Mouse (Mus musculus) hindbrain, embryonic 14.5 days (tissue): Measurements from ENCODE around the gene Ttyh3. TPM values are rescaled to one million over a fixed set of nuclear protein-coding genes. Genes with fewer than 3 reads are reported as not detected.

Source experiments
- ATAC-seq: fragments of 200-750 bp; cut with Nextera tagmentation; 2 replicates; pipeline ENCODE4 v1.8.0; 2017; ENCODE audit warnings: moderate number of reproducible peaks, mild to moderate bottlenecking, moderate TSS enrichment, moderate library complexity; ENCODE audit not compliant: low FRiP score
- DNase-seq: peaks from one replicate; pipeline ENCODE4 v3.0.0-alpha.2; 2015; ENCODE audit warnings: low spot score
- H3K27ac ChIP-seq: fragments of 300-500 bp; sonication (generic); 2 replicates; pipeline ENCODE4 v1.5.1; 2014; ENCODE audit warnings: mild to moderate bottlenecking, moderate library complexity
- H3K27me3 ChIP-seq: fragments of 300-500 bp; sonication (generic); 2 replicates; pipeline ENCODE4 v1.6.1; 2014; ENCODE audit warnings: mild to moderate bottlenecking, low read length, mixed read lengths; ENCODE audit not compliant: control insufficient read depth, insufficient read depth
- H3K36me3 ChIP-seq: fragments of 300-500 bp; sonication (generic); replicated peaks from 2 replicates; pipeline ENCODE4 v1.6.1; 2014; ENCODE audit not compliant: control insufficient read depth, insufficient read depth
- H3K4me1 ChIP-seq: fragments of 300-500 bp; sonication (generic); replicated peaks from 2 replicates; pipeline ENCODE4 v1.6.1; 2014; ENCODE audit warnings: antibody characterized with exemption, low read length, mixed read lengths; ENCODE audit not compliant: control insufficient read depth, insufficient read depth
- H3K4me2 ChIP-seq: fragments of 300-500 bp; sonication (generic); replicated peaks from 2 replicates; pipeline ENCODE4 v1.6.1; 2014; ENCODE audit warnings: mild to moderate bottlenecking, moderate library complexity
- H3K4me3 ChIP-seq: fragments of 300-500 bp; sonication (generic); replicated peaks from 2 replicates; pipeline ENCODE4 v1.5.1; 2014; ENCODE audit warnings: mild to moderate bottlenecking, low read length
- H3K9ac ChIP-seq: fragments of 300-500 bp; sonication (generic); 2 replicates; pipeline ENCODE4 v1.6.1; 2014
- H3K9me3 ChIP-seq: fragments of 300-500 bp; sonication (generic); 2 replicates; pipeline ENCODE4 v1.6.1; 2016; ENCODE audit warnings: low read length; ENCODE audit not compliant: control insufficient read depth
- WGBS: fragments of 180-500 bp; shearing (Covaris S2); extraction: QIAGEN DNeasy Blood & Tissue Kit; methylation state at CpG from one replicate; pipeline ENCODE4 v1.1.7; 2014; 5-methylcytosine and 5-hydroxymethylcytosine counted together
- polyA plus RNA-seq: library from polyadenylated mRNA; unstranded; fragments of >200 nt; fragmentation: Nextera tagmentation; extraction: Ambion mirVana; gene quantifications from 2 replicates; pipeline ENCODE4 v1.2.1, GENCODE M21; 2014

Ttyh3 gene
- polyA plus RNA-seq, 1 experiment from 2014 or later: 95.0 TPM

DNA sequence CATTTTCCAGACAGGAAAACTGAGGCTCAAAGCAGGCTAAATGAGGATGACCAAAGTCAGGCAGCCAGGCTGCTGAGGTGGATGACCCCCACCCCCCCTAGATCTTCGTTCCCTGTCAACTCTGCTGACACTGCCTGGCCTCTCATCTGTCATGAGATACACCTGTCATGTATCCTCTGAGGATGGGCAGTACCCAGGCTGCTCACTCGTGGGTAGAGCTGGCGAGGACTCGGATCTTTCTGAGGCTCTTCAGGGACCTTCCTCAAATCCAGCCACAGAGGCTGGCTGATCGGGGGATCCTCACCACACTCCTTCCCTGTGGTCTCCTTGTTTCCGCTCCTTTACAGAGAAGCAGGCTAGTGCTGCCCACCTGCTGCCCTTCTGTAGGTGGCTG, 32.7 kb downstream of the Ttyh3 start:
- WGBS: 72% methylated on average over 6 of the region's 6 CpGs
- Histone ChIP-seq H3K4me3 (no peak overlapping the region), H3K9me3 (no peaks in the 10 kb centered on the region), H3K27me3 (peaks cover 7% of the 10 kb centered on the region; the same call in 1 of the 2 replicates), H3K4me1 (peaks cover 14% of the 10 kb centered on the region), H3K9ac (no peak overlapping the region), H3K4me2 (no peak overlapping the region), H3K36me3 (peaks cover 29% of the 10 kb centered on the region), H3K27ac (no peak overlapping the region)
- no peak for DNase-seq
- ATAC-seq: no peak

- no peak for ATAC-seq
- no peak overlapping the region for H3K27ac ChIP-seq
- 77% methylated on average over 9 of the region's 10 CpGs for WGBS
- no peak for DNase-seq
- H3K27me3 ChIP-seq: peaks cover 7% of the 10 kb centered on the region; the same call in 1 of the 2 replicates
- H3K4me2 ChIP-seq: no peak overlapping the region
- H3K4me1 ChIP-seq: peaks cover 20% of the 10 kb centered on the region
- no peak overlapping the region for H3K9ac ChIP-seq
- H3K9me3 ChIP-seq: no peaks in the 10 kb centered on the region
- no peak overlapping the region for H3K4me3 ChIP-seq
- peaks cover 27% of the 10 kb centered on the region for H3K36me3 ChIP-seq
These were observed 33.3 kb downstream of the Ttyh3 start for GRCm38 (mm10) chr5:140615321-140616109.

- no peak for ATAC-seq
- peaks cover 23% of the 10 kb centered on the region for H3K4me1 ChIP-seq
- 0 out of 2 replicates have a peak overlapping the region, but pooled peaks have one; percentile 8 for H3K27ac ChIP-seq
These were observed 34.0 kb downstream of the Ttyh3 start for GRCm38 (mm10) chr5:140614837-140615236.

DNA sequence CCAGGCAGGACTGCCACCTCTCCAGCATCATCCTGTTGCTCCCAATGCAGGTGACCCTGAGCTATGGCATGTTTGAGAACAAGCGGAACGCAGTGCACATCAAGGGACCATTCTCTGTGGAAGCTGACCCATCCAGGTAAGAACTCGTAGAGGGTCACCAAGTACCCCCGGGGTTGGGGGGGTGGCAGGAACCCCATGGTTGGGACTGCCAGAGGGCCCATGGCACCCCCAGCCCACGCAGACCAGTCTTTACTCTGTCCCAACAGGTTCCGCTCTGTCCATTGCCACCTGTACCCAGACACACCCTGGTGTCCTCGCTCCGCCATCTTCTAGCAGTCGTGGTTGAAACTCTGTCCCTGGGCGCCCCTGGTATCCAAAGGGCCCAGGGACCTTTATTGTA, 34.7 kb downstream of the Ttyh3 start:
- peaks cover 27% of the 10 kb centered on the region for H3K36me3 ChIP-seq
- H3K27me3 ChIP-seq: peaks cover 7% of the 10 kb centered on the region
- ATAC-seq: no peak
- no peak overlapping the region for H3K4me2 ChIP-seq
- H3K27ac ChIP-seq: no peak overlapping the region
- WGBS: 96% methylated on average over 10 of the region's 10 CpGs
- H3K9ac ChIP-seq: no peak overlapping the region
- peaks cover 23% of the 10 kb centered on the region for H3K4me1 ChIP-seq
- H3K4me3 ChIP-seq: no peak overlapping the region
- DNase-seq: no peak
- no peaks in the 10 kb centered on the region for H3K9me3 ChIP-seq

More at GRCm38 (mm10) chr5:140614837-140615236, 34.0 kb downstream of the Ttyh3 start:
- Histone ChIP-seq H3K27me3 (peaks cover 7% of the 10 kb centered on the region; the same call in 1 of the 2 replicates), H3K9ac (no peak overlapping the region), H3K9me3 (no peaks in the 10 kb centered on the region), H3K36me3 (peaks cover 27% of the 10 kb centered on the region), H3K4me3 (no peak overlapping the region), H3K4me2 (no peak overlapping the region)
- 82% methylated on average over 4 of the region's 4 CpGs for WGBS
- DNase-seq: no peak

- H3K4me3 ChIP-seq: peak overlapping the region; percentile 19
- H3K27me3 ChIP-seq: peaks cover 21% of the 10 kb centered on the region
- no peak for DNase-seq
- no peaks in the 10 kb centered on the region for H3K9me3 ChIP-seq
- peak overlapping the region; percentile 88 for H3K27ac ChIP-seq
- H3K4me2 ChIP-seq: peak overlapping the region; percentile 87
- WGBS: 24% methylated on average over 18 of the region's 18 CpGs
- ATAC-seq: no peak
- peaks cover 27% of the 10 kb centered on the region for H3K36me3 ChIP-seq
- peaks cover 32% of the 10 kb centered on the region for H3K4me1 ChIP-seq
- peak overlapping the region; percentile 42 for H3K9ac ChIP-seq
These were observed 36.6 kb downstream of the Ttyh3 start for GRCm38 (mm10) chr5:140612191-140612590.

DNA sequence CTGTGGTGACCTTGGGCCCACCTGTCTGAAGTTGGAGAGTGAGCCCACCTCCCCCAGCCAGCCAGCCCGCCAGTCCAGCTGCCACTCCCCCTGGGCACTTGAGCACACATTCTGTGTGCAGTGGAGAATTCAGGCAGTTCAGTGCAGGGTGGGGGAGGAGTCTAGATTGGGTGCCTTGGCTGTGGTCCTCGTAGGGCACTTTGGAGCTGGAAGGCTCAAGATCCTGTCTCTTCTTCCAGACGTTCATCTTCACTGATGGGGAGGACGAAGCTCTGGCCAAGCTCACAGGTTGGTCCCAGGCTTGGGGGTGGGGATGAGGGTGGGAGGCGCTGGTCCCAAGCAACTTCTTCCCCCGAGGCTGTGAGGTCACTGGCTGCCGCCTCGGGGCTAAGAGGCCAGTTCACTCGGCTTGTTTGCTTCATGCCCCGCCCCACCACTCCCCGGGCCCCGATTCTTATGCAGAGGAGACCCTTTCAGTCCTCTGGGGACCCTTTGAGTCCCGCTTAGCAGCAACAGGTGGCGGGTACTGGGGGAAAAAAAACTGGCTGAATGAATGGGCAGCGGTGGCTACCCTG, 37.1 kb downstream of the Ttyh3 start:
- Histone ChIP-seq H3K36me3 (peaks cover 27% of the 10 kb centered on the region), H3K4me3 (peak overlapping the region; percentile 19), H3K9me3 (no peaks in the 10 kb centered on the region), H3K4me2 (peak overlapping the region; percentile 87), H3K27me3 (peaks cover 26% of the 10 kb centered on the region), H3K9ac (peak overlapping the region; percentile 42), H3K4me1 (peaks cover 37% of the 10 kb centered on the region), H3K27ac (peak overlapping the region; percentile 88)
- WGBS: 9% methylated on average over 15 of the region's 15 CpGs
- ATAC-seq (no peak), DNase-seq (no peak)

DNA sequence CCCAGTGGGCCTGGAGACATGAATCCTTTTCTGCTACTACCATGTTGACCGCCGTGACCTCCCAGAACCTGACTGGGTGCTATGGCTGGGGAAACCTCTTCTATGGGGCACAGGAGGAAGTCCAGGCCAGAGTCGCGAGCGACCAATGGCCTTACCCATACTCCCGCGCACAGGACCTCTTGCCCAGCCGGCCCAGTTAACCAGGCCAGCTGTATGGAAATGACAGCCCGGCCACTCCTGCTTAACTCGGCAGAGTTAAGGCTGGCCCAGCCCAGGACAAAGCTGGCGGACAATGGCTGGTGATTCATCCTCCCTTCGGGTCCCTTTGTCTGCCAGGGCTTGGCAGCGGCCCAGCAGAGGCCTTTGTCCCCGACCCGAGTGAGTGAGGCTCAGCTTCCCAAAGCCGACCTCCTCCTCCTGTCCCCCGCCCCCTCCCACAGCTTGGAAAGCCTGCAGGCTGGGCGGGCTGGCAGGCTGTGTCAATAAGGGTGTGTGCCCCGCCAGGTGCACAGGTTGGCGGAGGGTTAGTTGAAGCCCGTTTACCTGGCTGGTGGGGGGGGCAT, 37.7 kb downstream of the Ttyh3 start:
- WGBS: 4% methylated on average over 21 of the region's 21 CpGs

GRCm38 (mm10) chr5:140610273-140611011, 38.4 kb downstream of the Ttyh3 start:
- DNase-seq (no peak), ATAC-seq (no peak)
- WGBS: 2% methylated on average over 21 of the region's 30 CpGs
- Histone ChIP-seq H3K27ac (peak overlapping the region; percentile 88), H3K9ac (peak overlapping the region; percentile 64), H3K4me1 (peaks cover 46% of the 10 kb centered on the region), H3K36me3 (peaks cover 24% of the 10 kb centered on the region), H3K4me2 (peak overlapping the region; percentile 87), H3K9me3 (no peaks in the 10 kb centered on the region), H3K27me3 (peaks cover 32% of the 10 kb centered on the region), H3K4me3 (peak overlapping the region; percentile 55)

More for the DNA sequence above, 37.7 kb downstream of the Ttyh3 start:
- Histone ChIP-seq H3K27ac (peak overlapping the region; percentile 88), H3K4me1 (peaks cover 43% of the 10 kb centered on the region), H3K27me3 (peaks cover 31% of the 10 kb centered on the region), H3K4me3 (peak overlapping the region; percentile 55), H3K4me2 (peak overlapping the region; percentile 87), H3K9me3 (no peaks in the 10 kb centered on the region), H3K36me3 (peaks cover 24% of the 10 kb centered on the region), H3K9ac (peak overlapping the region; percentile 64)
- peak; percentile 52; the same call in 1 of the 2 replicates for ATAC-seq
- DNase-seq: peak; percentile 75
